Mouse (Mus musculus) CH12F3 (cell line): ENCODE measurements around the gene Bcas2.
"Not testable (repeated sequence)": the region's sequence is repeated elsewhere in the genome, so short reads cannot be mapped to it uniquely, and the experiment has no call there.

ENCODE experiments used
- in situ Hi-C: fragments of 300-500 bp; cut with MboI; formaldehyde crosslinking; loops from 2 replicates; pipeline ENCODE4 v1.14.3; 2020; ENCODE audit warnings: low sequenced_read_pairs

Bcas2 gene

DNA sequence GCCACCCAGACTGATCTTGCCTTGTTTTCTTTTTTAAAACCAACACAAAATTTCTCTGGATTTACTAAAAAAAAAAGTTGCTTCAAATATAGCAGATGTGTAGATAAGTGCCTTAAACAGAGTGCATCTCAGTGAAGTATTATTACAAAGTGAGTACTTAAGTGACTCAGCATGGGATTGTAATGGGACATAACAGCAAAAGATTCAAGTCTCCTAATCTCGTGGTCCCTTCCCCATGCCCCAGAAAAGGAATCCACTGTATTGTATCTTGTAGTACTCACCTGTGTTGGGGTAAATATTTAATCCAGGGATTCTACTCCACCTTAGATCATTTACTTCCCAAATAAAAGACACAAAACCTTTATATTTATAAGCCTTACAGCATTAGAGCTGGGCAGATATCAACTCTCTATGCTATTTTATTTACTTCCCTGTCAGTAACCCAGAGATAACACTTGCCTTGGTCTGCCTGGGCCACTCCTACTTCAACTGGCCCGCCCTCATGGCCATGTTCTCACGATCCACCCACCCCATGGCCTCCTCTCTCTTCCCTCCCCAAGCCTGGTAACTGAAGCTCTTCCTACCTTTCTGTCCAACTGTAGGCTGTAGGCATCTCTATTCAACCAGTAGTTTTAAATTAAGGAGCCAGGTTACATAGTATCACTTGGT is 12.1 kb upstream of the Bcas2 start:
- in situ Hi-C loops = no loop called here

DNA sequence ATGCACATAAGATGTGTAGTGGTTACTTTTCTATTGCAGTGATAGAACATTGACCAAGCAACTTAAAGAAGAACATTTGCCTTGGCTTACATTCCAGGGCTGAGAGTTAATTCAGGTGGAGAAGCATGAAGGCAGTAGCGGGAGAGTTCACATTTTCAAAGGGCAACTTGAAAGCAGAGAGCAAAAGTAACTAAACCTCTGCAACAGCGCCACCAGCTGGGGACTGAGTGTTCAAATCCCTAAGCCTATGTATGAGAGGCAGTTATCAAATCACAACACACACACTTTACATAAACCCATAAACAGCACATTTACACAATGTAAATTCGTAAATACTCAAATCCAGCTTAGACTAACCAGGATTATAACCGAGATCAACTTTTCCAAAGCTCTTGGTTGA is 1.7 kb upstream of the Bcas2 start:
- in situ Hi-C loops = no loop called here

DNA sequence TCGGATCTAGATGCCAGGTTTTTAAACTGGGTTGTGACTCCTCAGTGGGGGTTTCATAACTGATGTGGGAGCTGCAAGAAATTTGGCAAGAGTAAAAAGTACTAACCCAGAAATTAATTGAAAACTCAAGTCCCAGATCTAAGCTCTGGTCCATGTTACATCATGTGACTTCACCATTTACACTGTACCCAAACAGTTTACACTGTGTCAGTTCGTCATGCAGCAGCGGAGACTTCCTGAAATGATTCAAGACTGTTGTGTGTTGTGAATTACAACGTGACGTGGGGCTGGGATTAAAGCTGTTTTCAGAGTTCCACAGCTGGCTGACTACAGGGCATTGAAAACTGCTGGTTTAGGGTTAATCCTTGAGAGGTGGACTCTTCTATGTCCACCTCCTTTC is 1.2 kb downstream of the Bcas2 start:
- in situ Hi-C loops = no loop called here

DNA sequence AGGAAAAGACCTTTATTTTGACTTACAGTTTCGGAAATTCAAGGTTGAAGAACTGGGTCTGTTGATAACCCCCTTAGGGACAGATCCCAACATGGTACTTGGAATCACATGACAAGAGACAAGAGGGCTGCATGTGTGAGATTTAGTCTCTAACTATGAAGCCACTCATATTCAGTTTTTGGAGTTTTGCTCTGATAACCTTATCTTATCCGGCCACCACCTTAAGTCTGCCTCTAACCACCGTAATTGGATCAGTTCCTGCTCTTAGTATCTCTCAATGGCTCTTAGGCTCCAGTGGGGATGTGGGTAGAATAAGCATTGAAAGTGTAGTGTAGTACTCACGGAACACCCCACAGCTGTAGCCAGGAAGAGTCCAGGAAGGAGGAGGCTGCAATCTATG is 5.3 kb downstream of the Bcas2 start:
- in situ Hi-C loops = loop anchor here (25.0 kb wide), 1 partner anchor 186 kb away; no protein-coding TSS in a partner anchor

DNA sequence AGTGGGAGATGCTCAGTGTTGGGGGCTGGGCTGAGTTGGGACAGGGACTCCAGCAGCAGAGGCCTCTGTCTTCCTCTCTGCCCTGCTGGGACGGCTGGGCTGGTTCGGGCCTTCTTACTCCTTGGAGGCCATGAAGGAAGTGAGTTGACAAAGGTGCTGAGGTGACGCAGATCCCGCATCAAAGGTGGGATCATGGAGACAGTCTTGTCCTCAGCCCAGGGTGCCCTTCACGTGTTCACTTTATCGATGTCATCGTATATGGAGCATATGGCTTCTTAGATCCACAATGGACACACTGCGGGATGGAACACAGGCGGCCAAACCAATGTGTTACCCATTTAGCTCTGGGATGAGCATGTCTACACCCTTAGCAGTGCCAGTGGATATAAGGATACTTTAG is 8.1 kb downstream of the Bcas2 start:
- in situ Hi-C loops = loop anchor here (25.0 kb wide), 1 partner anchor 183 kb away; no protein-coding TSS in a partner anchor

DNA sequence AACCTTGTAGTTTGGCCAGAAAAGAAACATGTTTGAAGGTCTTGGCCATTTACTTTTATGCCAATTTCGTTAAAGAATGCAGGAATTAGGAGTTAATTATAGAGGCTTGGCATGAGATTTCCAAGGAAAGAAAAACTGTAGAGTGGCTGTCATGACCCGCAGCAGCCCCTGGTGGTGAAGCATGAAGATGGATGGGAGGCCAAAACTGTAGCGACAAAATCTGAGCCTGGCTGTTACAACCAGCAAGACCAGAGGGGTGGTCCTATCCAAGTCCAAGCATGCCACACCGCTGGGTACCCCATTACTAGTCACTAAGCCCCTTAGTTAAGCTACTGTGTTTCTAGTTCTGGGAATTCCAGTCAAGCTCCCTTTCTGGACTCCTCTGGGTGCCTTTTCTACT is 9.7 kb downstream of the Bcas2 start:
- in situ Hi-C loops = loop anchor here (25.0 kb wide), 1 partner anchor 181 kb away; no protein-coding TSS in a partner anchor

DNA sequence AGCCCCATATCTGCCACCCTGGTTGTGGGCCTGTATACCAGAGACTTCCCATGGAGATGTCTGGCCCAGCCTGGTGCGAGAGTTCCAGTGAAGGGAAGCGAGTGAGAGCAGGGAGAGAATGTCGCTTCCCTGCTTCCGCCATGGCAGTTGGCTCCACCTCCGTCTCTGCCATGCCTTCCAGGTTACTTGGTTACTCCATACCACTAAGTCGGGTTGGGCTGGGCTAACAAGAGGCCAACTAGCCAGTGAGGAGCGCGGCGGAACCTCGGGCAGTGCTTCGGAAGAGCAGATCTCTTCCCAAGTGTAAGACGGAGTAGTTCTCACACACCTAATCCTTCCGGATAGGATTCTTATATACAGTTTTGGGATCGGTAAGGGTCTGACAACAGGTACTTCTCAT is 11.4 kb downstream of the Bcas2 start:
- in situ Hi-C loops = loop anchor here (25.0 kb wide), 1 partner anchor 179 kb away; no protein-coding TSS in a partner anchor

DNA sequence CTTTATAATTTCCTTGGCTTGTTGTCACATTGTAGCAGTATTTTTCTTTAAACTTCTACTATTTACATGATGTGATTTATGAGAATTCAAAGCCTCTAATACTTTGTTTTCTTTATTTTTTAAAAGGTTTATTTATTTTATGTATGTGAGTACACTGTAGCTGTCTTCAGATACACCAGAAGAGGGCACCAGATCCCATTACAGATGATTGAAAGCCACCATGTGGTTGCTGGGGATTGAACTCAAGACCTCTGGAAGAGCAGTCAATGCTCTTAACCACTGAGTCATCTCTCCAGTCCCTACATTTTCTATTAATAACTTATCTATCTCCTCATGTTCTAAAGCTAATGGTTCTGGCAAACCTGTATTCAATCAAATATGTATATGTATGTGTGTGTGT is 13.0 kb downstream of the Bcas2 start:
- in situ Hi-C loops = loop anchor here (25.0 kb wide), 1 partner anchor 178 kb away; no protein-coding TSS in a partner anchor

DNA sequence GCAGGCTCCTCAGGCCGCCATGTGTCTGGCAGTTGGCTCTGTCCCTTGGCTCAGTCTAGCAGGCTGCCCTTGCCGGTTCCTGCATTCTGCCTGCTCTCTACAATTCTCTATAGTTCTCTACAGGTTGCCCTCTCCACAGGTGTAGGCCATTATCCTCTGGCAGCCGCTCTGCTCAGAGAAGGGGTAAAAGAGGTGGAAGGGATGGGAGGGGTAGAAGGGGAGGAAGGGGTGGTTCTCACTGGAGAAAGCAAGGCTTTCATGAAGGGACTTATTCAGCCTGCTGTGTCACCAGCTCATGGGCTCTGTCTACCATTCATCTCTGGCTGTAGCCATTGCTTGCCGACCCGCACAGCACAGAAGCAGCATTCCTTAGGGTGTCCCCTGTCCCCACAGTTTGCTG is 17.0 kb downstream of the Bcas2 start:
- in situ Hi-C loops = loop anchor here (25.0 kb wide), 1 partner anchor 174 kb away; no protein-coding TSS in a partner anchor

DNA sequence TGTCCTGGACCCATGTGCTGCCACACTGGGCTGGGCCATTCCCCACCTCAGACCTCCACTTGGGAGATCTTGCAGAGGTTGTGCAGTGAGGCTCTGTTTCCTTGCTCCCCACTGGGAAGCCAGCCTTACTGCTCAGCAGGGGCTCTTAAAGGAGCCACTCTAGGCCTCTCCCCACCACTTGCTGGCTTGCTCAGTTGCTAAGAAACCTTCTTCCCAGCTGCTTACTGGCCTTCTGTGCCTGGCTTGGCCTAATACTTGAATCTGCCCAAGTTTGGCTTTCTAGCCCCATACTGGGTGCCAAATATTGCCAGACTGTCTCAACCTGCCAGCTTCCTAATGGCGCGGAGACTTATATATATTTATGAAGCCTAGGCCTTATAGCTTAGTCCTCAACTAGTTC is 17.4 kb downstream of the Bcas2 start:
- in situ Hi-C loops = loop anchor here (25.0 kb wide), 1 partner anchor 173 kb away; no protein-coding TSS in a partner anchor

DNA sequence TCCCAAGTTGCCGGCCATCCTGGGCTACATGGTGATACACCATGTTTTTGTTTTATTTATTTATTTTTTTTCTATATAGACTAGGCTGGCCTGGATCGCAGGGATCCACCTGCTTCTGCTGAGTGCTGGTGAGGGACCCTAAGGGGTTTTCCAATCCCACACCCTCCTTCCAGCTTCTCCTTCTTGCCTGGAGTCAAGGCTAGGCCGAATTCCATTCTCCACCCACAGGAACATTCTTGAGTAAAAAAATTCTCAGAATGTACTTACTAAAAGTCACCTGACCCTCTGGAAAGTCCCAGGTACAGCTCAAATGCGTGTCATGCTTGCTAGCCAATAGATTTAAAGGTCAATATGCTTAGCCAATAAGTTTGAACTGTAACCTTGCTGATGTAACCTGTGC is 20.7 kb downstream of the Bcas2 start:
- in situ Hi-C loops = loop anchor here (25.0 kb wide), 1 partner anchor 170 kb away; no protein-coding TSS in a partner anchor

DNA sequence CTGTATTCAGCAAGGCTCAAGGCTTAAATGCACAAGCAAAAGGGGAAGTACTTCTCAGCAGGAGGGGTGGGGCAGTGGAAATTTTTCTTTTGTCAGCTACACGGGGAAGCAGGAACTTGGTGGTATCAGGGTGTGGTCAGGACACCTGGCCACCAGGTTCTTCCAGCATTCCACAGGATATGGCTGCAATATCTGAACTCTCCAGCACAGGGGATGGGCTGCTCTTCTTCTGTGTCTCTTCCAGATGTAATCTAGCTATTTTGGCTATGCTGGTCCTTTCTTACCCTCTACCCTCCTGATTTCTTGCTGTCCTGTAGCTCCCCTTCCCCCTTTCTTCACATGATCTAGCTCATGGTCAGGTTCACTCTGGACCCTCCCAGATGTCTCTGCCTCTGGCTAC is 21.7 kb downstream of the Bcas2 start:
- in situ Hi-C loops = loop anchor here (25.0 kb wide), 1 partner anchor 169 kb away; no protein-coding TSS in a partner anchor

DNA sequence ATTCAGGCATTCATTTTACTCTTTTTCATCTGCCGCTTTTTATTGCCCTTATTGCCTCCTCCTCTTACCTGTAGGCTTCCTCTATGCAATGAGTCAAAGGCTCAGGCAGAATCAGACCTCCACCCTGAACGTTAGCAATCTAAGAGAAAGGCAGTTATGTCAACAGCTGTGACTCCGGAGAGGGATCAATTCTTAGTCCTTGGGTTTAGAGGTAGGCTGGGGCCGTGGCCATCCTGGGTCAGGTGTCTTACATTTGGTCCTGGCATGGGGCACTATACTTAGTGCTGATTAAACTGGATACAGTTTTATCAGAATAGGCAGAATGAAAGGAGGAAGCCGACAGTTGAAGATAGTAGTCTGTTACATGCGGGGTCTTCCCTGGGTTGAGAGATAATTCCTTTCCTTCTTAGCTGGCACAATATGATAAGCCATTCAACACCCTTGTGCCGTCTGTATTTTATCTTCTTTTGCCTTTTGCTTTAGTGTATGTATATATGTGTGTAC is 24.9 kb downstream of the Bcas2 start:
- in situ Hi-C loops = loop anchor here (25.0 kb wide), 1 partner anchor 166 kb away; no protein-coding TSS in a partner anchor

DNA sequence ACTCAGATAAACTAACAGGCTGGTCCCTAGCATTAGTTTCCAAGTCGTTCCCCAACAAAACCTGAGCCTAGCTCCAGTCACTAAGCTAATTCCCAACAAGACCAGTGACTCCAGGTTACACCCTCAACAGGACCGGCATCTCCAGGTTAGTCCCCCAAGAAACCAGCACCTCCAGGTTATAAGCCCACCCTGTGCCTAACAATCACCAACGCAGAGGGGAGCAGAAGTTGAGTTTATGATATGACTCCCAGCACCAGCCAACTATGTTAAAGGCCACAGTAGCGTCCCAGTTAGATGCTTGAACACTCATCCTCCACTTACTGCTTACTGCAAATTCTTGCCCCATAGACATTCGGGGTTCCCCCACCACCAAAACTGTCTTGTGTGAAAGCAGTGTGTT is 27.9 kb downstream of the Bcas2 start:
- in situ Hi-C loops = loop anchor here (25.0 kb wide), 1 partner anchor 163 kb away; no protein-coding TSS in a partner anchor

DNA sequence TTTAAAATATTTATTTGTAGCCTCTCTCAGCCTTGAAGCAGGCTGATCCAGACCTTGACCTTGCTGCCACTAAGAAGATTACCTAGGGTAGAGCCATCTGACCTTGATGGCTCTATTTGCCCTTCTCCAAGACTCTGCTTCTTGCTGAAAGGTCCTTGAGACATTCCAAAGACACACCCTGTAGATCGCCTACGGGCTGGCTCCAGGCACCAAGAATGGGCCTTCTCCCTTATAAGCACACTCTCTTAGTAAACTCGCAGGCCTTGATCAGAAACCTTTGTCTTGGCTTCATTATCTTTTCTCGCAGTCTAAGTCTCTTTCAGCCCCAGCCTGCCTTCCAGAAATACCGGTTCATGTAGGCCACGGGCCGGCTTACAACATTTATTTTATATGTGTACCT is 29.6 kb downstream of the Bcas2 start:
- in situ Hi-C loops = not testable (repeated sequence)

DNA sequence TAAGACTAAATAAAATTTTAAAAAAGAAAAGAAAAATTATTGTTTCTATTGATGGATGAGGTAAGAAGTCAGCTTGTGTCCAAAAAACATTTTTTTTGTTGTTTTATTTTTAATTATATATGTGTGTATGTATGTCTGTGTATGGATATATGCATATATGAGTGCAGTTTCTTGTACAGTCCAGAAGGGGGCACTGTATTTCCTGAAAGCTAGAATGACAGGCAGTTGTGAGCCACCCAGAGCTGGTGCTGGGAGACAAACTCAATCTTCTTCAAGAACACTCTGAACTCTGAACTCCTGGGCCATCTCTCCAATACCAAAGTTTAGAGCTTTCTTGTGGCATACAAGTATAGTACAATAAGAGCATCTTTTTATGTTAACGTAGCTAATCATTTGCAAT is 32.1 kb downstream of the Bcas2 start:
- in situ Hi-C loops = no loop called here

DNA sequence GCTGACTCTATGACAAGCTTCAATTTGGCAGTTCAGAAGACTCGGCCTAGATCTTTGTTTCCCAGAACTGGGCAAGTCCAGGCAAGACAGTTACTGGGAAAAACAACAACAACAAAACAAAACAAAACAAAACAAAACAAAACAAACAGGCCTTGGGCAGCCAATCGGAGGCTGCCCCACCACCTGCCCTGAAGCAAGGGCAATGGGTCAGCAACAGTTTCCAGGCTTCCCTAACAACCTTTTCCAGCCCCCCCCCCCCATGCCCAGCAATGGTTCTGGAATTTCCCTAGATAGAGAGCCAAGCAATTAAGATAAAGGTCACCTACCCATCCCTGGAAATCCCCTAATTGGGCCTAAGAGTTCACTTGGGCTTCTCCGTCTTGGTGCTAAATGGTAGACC is 33.0 kb downstream of the Bcas2 start:
- in situ Hi-C loops = no loop called here

DNA sequence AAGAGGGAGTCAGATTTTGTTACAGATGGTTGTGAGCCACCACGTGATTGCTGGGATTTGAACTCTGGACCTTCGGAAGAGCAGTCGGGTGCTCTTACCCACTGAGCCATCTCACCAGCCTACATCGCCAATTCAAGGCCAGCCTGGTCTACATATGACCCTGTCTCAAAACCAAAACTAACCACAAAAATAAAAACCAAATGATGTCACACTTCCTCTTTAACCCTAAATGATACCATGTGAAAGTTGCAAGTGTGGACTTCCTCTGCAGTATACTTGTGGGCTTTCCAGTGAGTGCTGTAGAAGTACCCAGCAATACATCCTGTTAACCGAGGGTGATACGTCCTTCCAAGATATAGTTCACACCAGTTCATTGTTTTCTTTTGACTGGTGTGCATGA is 34.9 kb downstream of the Bcas2 start:
- in situ Hi-C loops = no loop called here

DNA sequence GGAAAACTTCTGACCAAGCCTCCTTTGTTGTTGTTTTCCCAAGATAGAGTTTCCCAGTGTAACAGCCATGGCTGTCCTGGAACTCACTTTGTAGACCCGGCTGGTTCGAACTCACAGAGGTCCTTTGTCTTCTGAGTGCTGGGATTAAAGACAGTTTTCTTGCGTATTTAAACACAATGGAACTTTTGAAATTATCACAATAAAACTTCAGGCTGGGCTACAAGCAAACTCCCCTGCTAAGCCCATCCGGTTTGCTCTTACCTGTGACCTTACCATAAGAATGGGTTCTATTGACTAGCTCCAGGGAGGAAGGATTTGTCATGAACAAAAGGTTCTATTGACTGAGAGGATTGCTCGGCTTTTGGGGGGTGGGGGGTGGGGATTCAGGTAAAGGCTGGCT is 36.3 kb downstream of the Bcas2 start:
- in situ Hi-C loops = no loop called here

DNA sequence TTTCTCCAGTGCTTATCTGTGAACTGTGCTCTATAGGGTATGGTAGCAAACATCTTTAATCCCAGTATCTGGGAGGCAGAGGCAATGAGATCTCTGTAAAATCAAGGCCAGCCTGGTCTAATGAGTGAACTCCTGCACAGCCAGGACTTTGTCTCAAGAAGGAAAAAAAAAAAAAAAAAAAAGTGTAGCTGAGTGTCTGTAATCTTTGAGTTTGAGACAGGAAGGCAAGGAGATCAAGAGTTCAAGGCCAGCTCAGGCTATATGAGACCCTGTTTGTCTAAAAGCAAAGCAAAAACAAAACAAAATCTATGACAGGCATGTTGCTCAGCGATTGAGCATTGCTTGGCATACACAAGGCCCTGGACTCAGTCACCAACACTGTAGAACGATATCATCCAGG is 36.8 kb downstream of the Bcas2 start:
- in situ Hi-C loops = no loop called here

DNA sequence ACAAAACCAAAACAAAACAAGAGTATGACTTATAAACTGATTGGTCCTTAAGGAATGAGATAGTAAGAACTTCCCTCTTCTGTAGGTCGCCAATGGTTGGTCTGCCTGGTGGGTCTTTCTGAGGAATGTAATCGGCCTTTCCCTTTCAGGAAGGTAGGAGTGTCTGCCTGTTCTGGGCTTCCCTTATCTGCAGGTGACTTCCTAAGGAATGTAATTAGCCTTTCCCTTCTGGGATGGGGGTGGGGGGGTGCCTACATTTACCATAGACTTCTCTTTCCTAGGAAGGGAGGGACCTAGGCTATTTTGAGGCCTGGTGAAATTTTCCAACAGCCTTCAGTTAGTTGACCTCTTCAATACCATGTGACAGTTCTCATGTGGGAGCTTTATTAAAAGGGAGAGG is 39.6 kb downstream of the Bcas2 start:
- in situ Hi-C loops = no loop called here

DNA sequence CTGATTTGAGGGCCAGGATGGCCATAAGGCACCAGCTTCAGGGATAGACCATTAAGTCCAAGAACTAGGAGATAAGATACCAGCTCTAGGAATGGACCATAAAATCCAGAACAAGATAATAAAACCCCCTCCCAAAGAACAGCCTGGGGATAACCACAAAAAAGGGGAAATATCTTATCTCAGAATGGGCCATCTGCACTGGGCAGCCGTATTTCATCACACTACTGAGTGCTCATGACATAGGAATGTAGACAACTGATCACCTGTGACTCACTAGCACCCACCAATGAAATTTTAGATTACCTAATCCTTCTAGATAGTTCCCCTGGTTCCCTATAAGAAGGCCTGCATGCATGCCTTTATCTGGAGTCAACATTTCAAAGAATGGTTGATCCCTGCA is 40.7 kb downstream of the Bcas2 start:
- in situ Hi-C loops = no loop called here
